Mouse (Mus musculus): ENCODE data around the gene Tgfbr3. TPM values are rescaled to one million over a fixed set of nuclear protein-coding genes. Genes with fewer than 3 reads are reported as not detected.

The Tgfbr3 gene
- polyA plus RNA-seq, 1 experiment from 2014 or later: 38.2 TPM

GRCm38 (mm10) chr5:107164856-107165255 lies 124.6 kb downstream of the Tgfbr3 start:
- no peak overlapping the region for H3K27ac ChIP-seq (ENCODE audit: low read depth, low read length)
- peaks cover 25% of the 10 kb centered on the region for H3K4me1 ChIP-seq (replicated peaks; ENCODE audit: control insufficient read depth, insufficient read depth, low read length)
- H3K4me3 ChIP-seq (ENCODE audit: low read depth, low read length): no peak overlapping the region
- no peak for DNase-seq (ENCODE audit: low spot score)
- H3K9me3 ChIP-seq (ENCODE audit: control insufficient read depth, low read length): no peaks in the 10 kb centered on the region
- no peaks in the 10 kb centered on the region for H3K27me3 ChIP-seq (replicated peaks; ENCODE audit: control insufficient read depth, insufficient read depth, low read length)
- no peak for ATAC-seq (replicated peaks; ENCODE audit: low FRiP score)
- H3K9ac ChIP-seq (ENCODE audit: low read depth, low read length): no peak overlapping the region
- no peaks in the 10 kb centered on the region for H3K36me3 ChIP-seq (ENCODE audit: control insufficient read depth, insufficient read depth, low read length)
- H3K4me2 ChIP-seq: no peak overlapping the region
- WGBS: 92% methylated on average over 4 of the region's 4 CpGs

- Histone ChIP-seq H3K36me3 (ENCODE audit: control insufficient read depth, insufficient read depth, low read length) (no peaks in the 10 kb centered on the region), H3K4me1 (replicated peaks; ENCODE audit: control insufficient read depth, insufficient read depth, low read length) (peaks cover 28% of the 10 kb centered on the region), H3K4me2 (no peak overlapping the region), H3K4me3 (ENCODE audit: low read depth, low read length) (no peak overlapping the region), H3K9me3 (ENCODE audit: control insufficient read depth, low read length) (no peaks in the 10 kb centered on the region), H3K27ac (ENCODE audit: low read depth, low read length) (no peak overlapping the region), H3K27me3 (replicated peaks; ENCODE audit: control insufficient read depth, insufficient read depth, low read length) (no peaks in the 10 kb centered on the region), H3K9ac (ENCODE audit: low read depth, low read length) (no peak overlapping the region)
- no peak for DNase-seq (ENCODE audit: low spot score)
- ATAC-seq (replicated peaks; ENCODE audit: low FRiP score): no peak
- WGBS: 63% methylated on average over 4 of the region's 4 CpGs
Measured at GRCm38 (mm10) chr5:107164146-107164545, 125.3 kb downstream of the Tgfbr3 start.

GRCm38 (mm10) chr5:107163336-107163735 lies 126.1 kb downstream of the Tgfbr3 start:
- ATAC-seq (replicated peaks; ENCODE audit: low FRiP score): no peak
- no peak for DNase-seq (ENCODE audit: low spot score)
- H3K4me1 ChIP-seq (replicated peaks; ENCODE audit: control insufficient read depth, insufficient read depth, low read length): peaks cover 25% of the 10 kb centered on the region

GRCm38 (mm10) chr5:107162812-107163211 lies 126.6 kb downstream of the Tgfbr3 start:
- ATAC-seq (replicated peaks; ENCODE audit: low FRiP score) (no peak), DNase-seq (ENCODE audit: low spot score) (no peak)
- no peak overlapping the region for H3K4me2 ChIP-seq
- no peaks in the 10 kb centered on the region for H3K36me3 ChIP-seq (ENCODE audit: control insufficient read depth, insufficient read depth, low read length)
- peaks cover 22% of the 10 kb centered on the region for H3K4me1 ChIP-seq (replicated peaks; ENCODE audit: control insufficient read depth, insufficient read depth, low read length)
- H3K27ac ChIP-seq (ENCODE audit: low read depth, low read length): no peak overlapping the region
- no peaks in the 10 kb centered on the region for H3K9me3 ChIP-seq (ENCODE audit: control insufficient read depth, low read length)
- H3K9ac ChIP-seq (ENCODE audit: low read depth, low read length): no peak overlapping the region
- no peaks in the 10 kb centered on the region for H3K27me3 ChIP-seq (replicated peaks; ENCODE audit: control insufficient read depth, insufficient read depth, low read length)
- WGBS: 81% methylated on average over 6 of the region's 6 CpGs
- H3K4me3 ChIP-seq (ENCODE audit: low read depth, low read length): no peak overlapping the region

More at GRCm38 (mm10) chr5:107163336-107163735, 126.1 kb downstream of the Tgfbr3 start:
- Histone ChIP-seq H3K9ac (ENCODE audit: low read depth, low read length) (no peak overlapping the region), H3K27me3 (replicated peaks; ENCODE audit: control insufficient read depth, insufficient read depth, low read length) (no peaks in the 10 kb centered on the region), H3K36me3 (ENCODE audit: control insufficient read depth, insufficient read depth, low read length) (no peaks in the 10 kb centered on the region), H3K4me3 (ENCODE audit: low read depth, low read length) (no peak overlapping the region), H3K9me3 (ENCODE audit: control insufficient read depth, low read length) (no peaks in the 10 kb centered on the region), H3K27ac (ENCODE audit: low read depth, low read length) (no peak overlapping the region), H3K4me2 (no peak overlapping the region)

- 80% methylated on average over 4 of the region's 4 CpGs for WGBS
- ATAC-seq (replicated peaks; ENCODE audit: low FRiP score) (no peak), DNase-seq (ENCODE audit: low spot score) (no peak)
Measured at GRCm38 (mm10) chr5:107162319-107162718, 127.1 kb downstream of the Tgfbr3 start.

GRCm38 (mm10) chr5:107159914-107160890 lies 129.2 kb downstream of the Tgfbr3 start:
- H3K36me3 ChIP-seq (ENCODE audit: control insufficient read depth, insufficient read depth, low read length): no peaks in the 10 kb centered on the region
- no peak overlapping the region for H3K4me2 ChIP-seq
- H3K27me3 ChIP-seq (replicated peaks; ENCODE audit: control insufficient read depth, insufficient read depth, low read length): no peaks in the 10 kb centered on the region
- H3K27ac ChIP-seq (ENCODE audit: low read depth, low read length): no peak overlapping the region
- H3K9me3 ChIP-seq (ENCODE audit: control insufficient read depth, low read length): no peaks in the 10 kb centered on the region
- ATAC-seq (replicated peaks; ENCODE audit: low FRiP score): no peak
- DNase-seq (ENCODE audit: low spot score): no peak
- WGBS: 79% methylated on average over 8 of the region's 8 CpGs
- no peak overlapping the region for H3K9ac ChIP-seq (ENCODE audit: low read depth, low read length)
- no peak overlapping the region for H3K4me3 ChIP-seq (ENCODE audit: low read depth, low read length)
- peaks cover 6% of the 10 kb centered on the region; the same call in 1 of the 2 replicates for H3K4me1 ChIP-seq (replicated peaks; ENCODE audit: control insufficient read depth, insufficient read depth, low read length)

More at GRCm38 (mm10) chr5:107162319-107162718, 127.1 kb downstream of the Tgfbr3 start:
- Histone ChIP-seq H3K9ac (ENCODE audit: low read depth, low read length) (no peak overlapping the region), H3K4me1 (replicated peaks; ENCODE audit: control insufficient read depth, insufficient read depth, low read length) (peaks cover 17% of the 10 kb centered on the region), H3K4me3 (ENCODE audit: low read depth, low read length) (no peak overlapping the region), H3K9me3 (ENCODE audit: control insufficient read depth, low read length) (no peaks in the 10 kb centered on the region), H3K27me3 (replicated peaks; ENCODE audit: control insufficient read depth, insufficient read depth, low read length) (no peaks in the 10 kb centered on the region), H3K27ac (ENCODE audit: low read depth, low read length) (no peak overlapping the region), H3K36me3 (ENCODE audit: control insufficient read depth, insufficient read depth, low read length) (no peaks in the 10 kb centered on the region), H3K4me2 (no peak overlapping the region)

GRCm38 (mm10) chr5:107158531-107159178 lies 130.8 kb downstream of the Tgfbr3 start:
- no peaks in the 10 kb centered on the region for H3K9me3 ChIP-seq (ENCODE audit: control insufficient read depth, low read length)
- peaks cover 3% of the 10 kb centered on the region; the same call in 1 of the 2 replicates for H3K36me3 ChIP-seq (ENCODE audit: control insufficient read depth, insufficient read depth, low read length)
- no peak overlapping the region for H3K4me3 ChIP-seq (ENCODE audit: low read depth, low read length)
- H3K4me2 ChIP-seq: no peak overlapping the region
- no peaks in the 10 kb centered on the region for H3K27me3 ChIP-seq (replicated peaks; ENCODE audit: control insufficient read depth, insufficient read depth, low read length)
- WGBS: 89% methylated on average over 7 of the region's 7 CpGs
- peaks cover 3% of the 10 kb centered on the region; the same call in 1 of the 2 replicates for H3K4me1 ChIP-seq (replicated peaks; ENCODE audit: control insufficient read depth, insufficient read depth, low read length)
- no peak for DNase-seq (ENCODE audit: low spot score)
- H3K9ac ChIP-seq (ENCODE audit: low read depth, low read length): no peak overlapping the region
- no peak overlapping the region for H3K27ac ChIP-seq (ENCODE audit: low read depth, low read length)
- no peak for ATAC-seq (replicated peaks; ENCODE audit: low FRiP score)

- no peak overlapping the region for H3K9ac ChIP-seq (ENCODE audit: low read depth, low read length)
- ATAC-seq (replicated peaks; ENCODE audit: low FRiP score) (no peak), DNase-seq (ENCODE audit: low spot score) (no peak)
- no peak overlapping the region for H3K4me3 ChIP-seq (ENCODE audit: low read depth, low read length)
- 71% methylated on average over 9 of the region's 9 CpGs for WGBS
- no peaks in the 10 kb centered on the region for H3K9me3 ChIP-seq (ENCODE audit: control insufficient read depth, low read length)
- H3K4me1 ChIP-seq (replicated peaks; ENCODE audit: control insufficient read depth, insufficient read depth, low read length): peaks cover 3% of the 10 kb centered on the region; the same call in 1 of the 2 replicates
- no peak overlapping the region for H3K27ac ChIP-seq (ENCODE audit: low read depth, low read length)
- H3K4me2 ChIP-seq: no peak overlapping the region
- H3K36me3 ChIP-seq (ENCODE audit: control insufficient read depth, insufficient read depth, low read length): peaks cover 3% of the 10 kb centered on the region; the same call in 1 of the 2 replicates
- H3K27me3 ChIP-seq (replicated peaks; ENCODE audit: control insufficient read depth, insufficient read depth, low read length): no peaks in the 10 kb centered on the region
Measured at GRCm38 (mm10) chr5:107157384-107157783, 132.0 kb downstream of the Tgfbr3 start.
